Mouse (Mus musculus) limb, embryonic 13.5 days (tissue): ENCODE data around the gene Cmya5. TPM values are rescaled to one million over a fixed set of nuclear protein-coding genes. Genes with fewer than 3 reads are reported as not detected.
"Not testable (repeated sequence)": the region's sequence is repeated elsewhere in the genome, so short reads cannot be mapped to it uniquely, and the experiment has no call there.

Experiments
- ATAC-seq: fragments of 200-750 bp; cut with Nextera tagmentation; 2 replicates; pipeline ENCODE4 v1.8.0; 2017; ENCODE audit warnings: low read depth, moderate number of reproducible peaks, moderate TSS enrichment; ENCODE audit not compliant: low FRiP score
- H3K27ac ChIP-seq: fragments of 300-500 bp; sonication (generic); 2 replicates; pipeline ENCODE4 v1.5.1; 2015; ENCODE audit warnings: inconsistent platforms, mild to moderate bottlenecking, moderate library complexity
- H3K27me3 ChIP-seq: fragments of 300-500 bp; sonication (generic); 2 replicates; pipeline ENCODE4 v1.6.1; 2015; ENCODE audit warnings: mild to moderate bottlenecking, inconsistent platforms
- H3K36me3 ChIP-seq: fragments of 300-500 bp; sonication (generic); 2 replicates; pipeline ENCODE4 v1.6.1; 2015; ENCODE audit warnings: inconsistent platforms, mild to moderate bottlenecking, moderate library complexity
- H3K4me1 ChIP-seq: fragments of 300-500 bp; sonication (generic); 2 replicates; pipeline ENCODE4 v1.6.1; 2015; ENCODE audit warnings: inconsistent platforms
- H3K4me2 ChIP-seq: fragments of 300-500 bp; sonication (generic); replicated peaks from 2 replicates; pipeline ENCODE4 v1.6.1; 2015; ENCODE audit warnings: inconsistent platforms, mild to moderate bottlenecking, moderate library complexity
- H3K4me3 ChIP-seq: fragments of 300-500 bp; sonication (generic); 2 replicates; pipeline ENCODE4 v1.5.1; 2015; ENCODE audit warnings: moderate library complexity, mild to moderate bottlenecking, inconsistent platforms
- H3K9ac ChIP-seq: fragments of 300-500 bp; sonication (generic); 2 replicates; pipeline ENCODE4 v1.6.1; 2015; ENCODE audit warnings: mild to moderate bottlenecking, inconsistent platforms
- H3K9me3 ChIP-seq: fragments of 300-500 bp; sonication (generic); 2 replicates; pipeline ENCODE4 v1.6.1; 2016; ENCODE audit warnings: inconsistent platforms
- WGBS: fragments of 180-500 bp; shearing (Covaris S2); methylation state at CpG from one replicate; pipeline ENCODE4 v1.1.7; 2015; 5-methylcytosine and 5-hydroxymethylcytosine counted together
- polyA plus RNA-seq: library from polyadenylated mRNA; unstranded; fragments of >200 nt; fragmentation: Nextera tagmentation; extraction: Ambion mirVana; gene quantifications from 2 replicates; pipeline ENCODE4 v1.2.1, GENCODE M21; 2015

Cmya5 gene
- polyA plus RNA-seq, 1 experiment from 2014 or later = 0.22 TPM

DNA sequence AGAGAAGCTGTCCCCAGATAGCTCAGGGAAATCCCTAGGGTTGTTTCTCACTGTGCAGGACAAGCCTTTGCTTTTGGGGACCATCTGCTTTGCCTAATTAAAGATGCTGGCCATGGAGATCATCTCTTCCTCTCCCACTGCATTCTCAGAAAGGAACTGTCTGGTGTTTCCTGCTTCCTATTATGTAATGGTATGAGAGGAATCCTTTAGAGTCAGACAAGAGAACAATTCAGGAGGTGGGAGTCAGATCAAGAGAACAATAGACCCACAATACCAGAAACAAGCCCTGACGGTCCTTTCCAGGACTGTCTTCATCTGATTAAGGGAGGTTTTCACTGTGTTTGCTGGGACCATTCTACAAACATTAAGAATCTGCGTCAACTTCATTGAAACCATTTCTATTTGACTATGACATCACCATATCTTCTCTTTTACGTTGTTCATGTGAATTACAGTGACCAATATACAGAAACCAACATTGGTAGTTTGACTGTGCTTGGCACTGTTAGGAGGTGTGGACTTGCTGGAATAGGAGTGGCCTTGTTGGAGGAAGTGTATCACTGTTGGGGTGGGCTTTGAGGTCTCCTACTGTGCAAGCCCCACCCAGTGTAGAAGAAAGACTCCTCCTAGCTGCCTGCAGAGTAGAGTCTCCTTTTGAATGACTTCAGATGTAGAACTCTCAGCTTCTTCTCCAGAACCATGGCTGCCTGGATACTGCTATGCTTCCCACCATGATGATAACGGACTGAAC lies 42.0 kb downstream of the Cmya5 start:
- no peaks in the 10 kb centered on the region for H3K27me3 ChIP-seq
- no peak overlapping the region for H3K9ac ChIP-seq
- no peak overlapping the region for H3K27ac ChIP-seq
- no peak overlapping the region for H3K4me3 ChIP-seq
- ATAC-seq = no peak
- H3K36me3 ChIP-seq = no peaks in the 10 kb centered on the region
- no peak overlapping the region for H3K4me2 ChIP-seq
- 85% methylated on average over 4 of the region's 4 CpGs for WGBS
- no peaks in the 10 kb centered on the region for H3K4me1 ChIP-seq
- no peaks in the 10 kb centered on the region for H3K9me3 ChIP-seq

DNA sequence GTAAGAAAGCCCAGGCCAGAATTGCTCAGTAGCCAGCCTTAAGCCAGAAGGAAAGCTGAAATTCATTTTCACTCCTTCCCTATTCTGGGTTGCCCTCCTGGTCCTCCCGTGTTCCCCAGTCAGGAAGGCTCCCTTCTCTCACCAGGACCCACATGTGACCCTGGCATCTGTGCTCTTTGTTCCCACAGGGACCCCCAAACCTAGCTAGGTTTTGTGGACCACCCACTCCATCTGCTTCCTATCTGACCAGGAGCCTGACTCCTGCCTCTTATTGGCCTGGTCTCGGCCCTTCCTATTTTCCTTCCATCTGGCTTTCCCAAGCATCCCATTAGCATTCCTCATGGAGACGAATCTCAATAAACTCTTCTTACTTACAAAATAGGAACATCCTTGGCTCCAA lies 45.9 kb downstream of the Cmya5 start:
- H3K36me3 ChIP-seq = no peaks in the 10 kb centered on the region
- 80% methylated on average over 3 of the region's 3 CpGs for WGBS
- no peak for ATAC-seq
- H3K27ac ChIP-seq = no peak overlapping the region
- H3K4me1 ChIP-seq = no peaks in the 10 kb centered on the region
- no peak overlapping the region for H3K9ac ChIP-seq
- no peaks in the 10 kb centered on the region for H3K27me3 ChIP-seq
- H3K4me3 ChIP-seq = no peak overlapping the region
- H3K9me3 ChIP-seq = no peaks in the 10 kb centered on the region
- no peak overlapping the region for H3K4me2 ChIP-seq

DNA sequence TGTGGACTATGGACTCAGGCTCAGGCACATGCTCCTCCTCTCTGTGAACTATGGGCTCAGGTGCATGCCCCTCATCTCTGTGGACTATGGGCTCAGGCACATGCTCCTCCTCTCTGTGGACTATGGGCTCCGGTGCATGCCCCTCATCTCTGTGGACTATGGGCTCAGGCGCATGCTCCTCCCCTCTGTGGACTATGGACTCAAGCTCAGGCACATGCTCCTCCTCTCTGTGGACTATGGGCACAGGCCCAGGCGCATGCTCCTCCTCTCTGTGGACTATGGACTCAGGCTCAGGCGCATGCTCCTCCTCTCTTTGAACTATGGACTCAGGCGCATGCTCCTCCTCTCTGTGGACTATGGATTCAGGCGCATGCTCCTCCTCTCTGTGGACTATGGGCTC lies 47.9 kb downstream of the Cmya5 start:
- Histone ChIP-seq H3K4me3 (no peak overlapping the region), H3K27ac (no peak overlapping the region), H3K9me3 (no peaks in the 10 kb centered on the region), H3K4me2 (no peak overlapping the region), H3K27me3 (no peaks in the 10 kb centered on the region), H3K36me3 (no peaks in the 10 kb centered on the region), H3K4me1 (no peaks in the 10 kb centered on the region), H3K9ac (no peak overlapping the region)
- no peak for ATAC-seq
- WGBS = 94% methylated on average over 6 of the region's 6 CpGs

DNA sequence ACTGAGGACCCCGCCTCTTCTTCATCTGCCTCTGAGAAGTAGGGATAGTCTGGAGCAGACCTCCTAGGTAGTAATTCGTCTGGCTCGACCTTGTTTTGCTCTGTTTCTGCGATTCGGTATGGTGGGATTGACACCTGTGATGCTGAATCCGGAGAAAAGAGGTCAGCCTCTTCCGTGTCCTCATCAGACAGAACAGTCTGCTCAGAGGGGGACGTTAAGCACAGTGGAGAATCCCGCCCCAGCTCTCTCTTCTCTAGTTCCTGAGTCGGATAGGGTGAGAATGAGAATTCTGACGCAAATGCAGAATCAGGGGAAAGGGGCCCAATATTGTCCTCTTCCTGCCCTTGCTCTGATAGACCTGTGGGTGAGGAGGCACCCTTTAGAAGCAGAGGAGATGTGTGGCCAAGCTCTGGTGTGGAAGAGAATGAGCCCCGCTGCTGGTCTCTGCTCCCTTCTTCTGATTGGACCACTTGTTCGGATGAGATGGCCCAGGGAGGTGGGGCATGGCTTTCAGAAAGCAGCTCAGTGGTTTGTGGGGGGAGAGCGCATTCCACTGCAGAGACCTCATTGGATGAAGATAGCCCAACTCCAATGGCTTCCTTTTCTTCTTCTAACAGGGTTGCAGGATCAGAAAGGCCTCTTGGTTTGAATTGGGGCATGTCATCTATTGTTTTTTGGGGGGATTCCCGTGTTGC lies 49.3 kb downstream of the Cmya5 start:
- Histone ChIP-seq H3K27ac (no peak overlapping the region), H3K9ac (no peak overlapping the region), H3K36me3 (no peaks in the 10 kb centered on the region), H3K4me2 (no peak overlapping the region), H3K9me3 (no peaks in the 10 kb centered on the region), H3K4me1 (no peaks in the 10 kb centered on the region), H3K4me3 (no peak overlapping the region), H3K27me3 (no peaks in the 10 kb centered on the region)
- ATAC-seq = no peak
- 88% methylated on average over 15 of the region's 15 CpGs for WGBS

DNA sequence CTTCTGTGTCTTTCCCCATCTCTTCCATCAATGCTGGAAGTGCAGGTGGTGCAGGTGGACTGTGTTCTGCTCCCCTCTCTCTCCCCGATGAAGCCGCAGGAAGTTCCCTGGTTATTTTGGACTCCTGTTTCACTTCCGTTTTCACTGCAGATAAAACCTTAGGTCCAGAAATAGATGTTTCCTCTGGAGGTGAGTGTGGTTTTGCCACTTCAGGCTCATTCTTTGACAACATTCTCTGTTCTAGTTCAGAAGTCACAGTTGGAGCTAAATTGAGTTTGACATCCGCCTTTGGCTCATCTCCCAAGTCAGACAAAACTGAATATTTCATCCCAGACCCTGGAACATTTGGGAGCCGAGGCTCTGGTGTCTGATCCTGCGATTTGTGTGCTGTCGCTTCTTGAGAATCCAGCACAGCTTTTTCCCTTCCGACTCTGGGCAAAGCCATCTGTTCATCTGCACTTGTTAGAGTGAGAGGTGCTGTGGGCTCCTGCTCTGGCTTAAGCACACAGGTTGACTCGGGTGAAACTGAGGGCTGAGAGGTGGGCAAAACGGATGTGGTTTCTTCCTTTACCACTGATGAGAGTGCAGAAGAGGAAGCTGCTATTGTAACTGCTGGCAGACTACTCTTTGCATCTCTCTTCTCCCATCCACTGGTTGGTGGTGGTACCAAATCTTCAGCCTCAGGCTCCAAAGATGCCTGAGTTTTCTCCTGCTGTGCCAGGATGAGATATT lies 50.2 kb downstream of the Cmya5 start:
- no peak for ATAC-seq
- Histone ChIP-seq H3K27ac (no peak overlapping the region), H3K4me1 (no peaks in the 10 kb centered on the region), H3K9me3 (no peaks in the 10 kb centered on the region), H3K27me3 (no peaks in the 10 kb centered on the region), H3K36me3 (no peaks in the 10 kb centered on the region), H3K4me3 (no peak overlapping the region), H3K4me2 (no peak overlapping the region), H3K9ac (no peak overlapping the region)
- 85% methylated on average over 10 of the region's 10 CpGs for WGBS

DNA sequence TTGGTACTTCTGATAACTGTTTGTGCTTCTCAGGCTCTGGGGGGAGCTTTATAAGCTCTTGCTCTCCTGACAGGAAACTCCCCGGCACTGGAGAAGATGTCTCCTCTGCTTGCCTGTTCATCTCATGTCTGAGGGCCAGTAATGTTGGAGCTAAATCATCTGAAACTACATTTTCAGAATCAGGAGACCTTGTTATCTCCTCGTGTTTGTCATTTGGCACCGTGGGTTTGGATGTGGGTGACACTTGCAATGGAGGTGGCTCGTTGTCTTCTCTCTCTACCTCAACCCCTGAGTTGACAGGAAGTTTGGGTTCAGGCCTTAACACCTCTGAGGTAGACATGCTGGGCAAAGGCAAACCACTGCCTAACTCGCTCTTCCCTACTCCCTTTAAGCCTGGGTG lies 50.8 kb downstream of the Cmya5 start:
- ATAC-seq = no peak
- no peak overlapping the region for H3K9ac ChIP-seq
- H3K4me3 ChIP-seq = no peak overlapping the region
- WGBS = 89% methylated on average over 5 of the region's 5 CpGs
- no peaks in the 10 kb centered on the region for H3K9me3 ChIP-seq
- H3K4me2 ChIP-seq = no peak overlapping the region
- H3K36me3 ChIP-seq = no peaks in the 10 kb centered on the region
- no peak overlapping the region for H3K27ac ChIP-seq
- H3K4me1 ChIP-seq = no peaks in the 10 kb centered on the region
- no peaks in the 10 kb centered on the region for H3K27me3 ChIP-seq

DNA sequence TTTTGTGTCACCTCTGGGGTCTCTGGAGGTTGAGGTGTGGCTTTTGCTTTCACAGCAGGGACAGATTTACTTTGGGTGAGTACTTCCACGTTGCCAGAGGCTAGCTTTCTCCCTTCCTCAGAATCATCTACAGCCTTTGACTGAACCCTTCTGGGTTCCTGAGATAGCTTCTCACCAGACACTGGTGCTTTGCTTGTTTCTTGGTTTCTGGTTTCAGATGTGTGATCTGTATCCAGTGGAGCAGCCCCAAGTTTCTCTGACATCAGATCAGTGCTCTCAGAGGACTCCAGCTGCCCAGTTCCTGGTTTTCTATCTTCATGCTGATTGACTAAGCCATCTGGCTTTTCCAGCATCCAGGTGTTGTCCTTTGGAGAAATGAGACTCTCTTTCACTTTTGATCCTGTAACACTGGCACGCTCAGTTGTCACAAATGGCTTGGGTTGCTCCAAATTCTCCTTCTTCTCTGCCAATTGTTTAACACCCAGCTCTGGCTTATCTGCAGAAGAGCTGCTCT lies 51.6 kb downstream of the Cmya5 start:
- H3K9me3 ChIP-seq = no peaks in the 10 kb centered on the region
- no peaks in the 10 kb centered on the region for H3K27me3 ChIP-seq
- no peak overlapping the region for H3K27ac ChIP-seq
- no peaks in the 10 kb centered on the region for H3K4me1 ChIP-seq
- H3K36me3 ChIP-seq = no peaks in the 10 kb centered on the region
- WGBS = 69% methylated on average over 2 of the region's 2 CpGs
- no peak for ATAC-seq
- no peak overlapping the region for H3K9ac ChIP-seq
- no peak overlapping the region for H3K4me2 ChIP-seq
- H3K4me3 ChIP-seq = no peak overlapping the region

DNA sequence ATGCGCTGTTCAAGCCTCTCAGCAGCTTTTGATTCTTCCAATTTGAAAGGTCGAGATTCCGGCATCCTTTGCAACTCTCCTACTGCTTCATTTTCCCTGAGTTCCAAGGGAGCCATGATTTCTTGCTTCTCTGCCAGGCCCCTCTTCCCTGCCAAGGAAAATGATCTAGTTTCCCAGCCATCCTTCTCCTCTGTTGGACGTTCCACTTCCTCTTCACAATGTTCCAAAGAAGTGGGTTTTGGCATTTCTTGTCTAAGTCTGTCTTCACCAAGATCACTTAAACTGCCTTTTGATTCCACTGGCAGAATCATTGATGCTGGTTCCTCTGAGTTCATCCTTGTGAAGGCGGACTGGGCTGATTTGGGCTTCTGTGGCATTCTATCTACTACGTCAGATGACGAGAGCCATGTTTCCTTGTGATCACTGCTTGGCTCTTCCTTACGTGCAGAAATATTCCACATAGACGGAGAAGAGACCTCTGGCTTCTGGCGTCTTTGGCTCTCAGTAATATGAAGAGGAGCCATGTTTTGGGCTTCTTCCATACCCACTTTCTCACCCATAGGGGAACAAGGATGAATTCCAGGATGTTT lies 52.6 kb downstream of the Cmya5 start:
- no peaks in the 10 kb centered on the region for H3K36me3 ChIP-seq
- no peak overlapping the region for H3K9ac ChIP-seq
- H3K4me2 ChIP-seq = no peak overlapping the region
- no peak overlapping the region for H3K4me3 ChIP-seq
- H3K4me1 ChIP-seq = no peaks in the 10 kb centered on the region
- H3K27me3 ChIP-seq = no peaks in the 10 kb centered on the region
- 90% methylated on average over 10 of the region's 10 CpGs for WGBS
- H3K27ac ChIP-seq = no peak overlapping the region
- H3K9me3 ChIP-seq = no peaks in the 10 kb centered on the region
- no peak for ATAC-seq

DNA sequence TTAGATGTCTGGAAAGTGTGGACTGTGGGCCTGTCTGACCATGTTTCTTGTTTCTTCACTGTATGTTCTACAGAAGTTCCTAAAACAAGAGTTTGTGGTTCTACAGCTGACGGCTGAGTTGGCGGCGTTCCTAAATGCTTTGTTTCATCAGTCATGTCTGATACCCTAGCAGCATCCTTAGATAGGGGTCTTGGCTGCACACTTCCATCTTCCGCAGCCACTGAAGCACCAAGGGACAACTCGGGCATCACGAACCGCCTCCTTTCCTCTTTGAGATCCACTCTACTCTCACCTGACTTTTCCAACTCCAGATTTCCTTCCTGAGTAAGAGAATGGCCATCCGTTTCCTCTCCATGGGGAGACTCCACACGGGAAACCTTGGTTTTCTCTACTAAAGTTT lies 53.3 kb downstream of the Cmya5 start:
- Histone ChIP-seq H3K9me3 (no peaks in the 10 kb centered on the region), H3K27ac (no peak overlapping the region), H3K4me1 (no peaks in the 10 kb centered on the region), H3K9ac (no peak overlapping the region), H3K36me3 (no peaks in the 10 kb centered on the region), H3K4me3 (no peak overlapping the region), H3K27me3 (no peaks in the 10 kb centered on the region), H3K4me2 (no peak overlapping the region)
- WGBS = 87% methylated on average over 9 of the region's 9 CpGs
- no peak for ATAC-seq

DNA sequence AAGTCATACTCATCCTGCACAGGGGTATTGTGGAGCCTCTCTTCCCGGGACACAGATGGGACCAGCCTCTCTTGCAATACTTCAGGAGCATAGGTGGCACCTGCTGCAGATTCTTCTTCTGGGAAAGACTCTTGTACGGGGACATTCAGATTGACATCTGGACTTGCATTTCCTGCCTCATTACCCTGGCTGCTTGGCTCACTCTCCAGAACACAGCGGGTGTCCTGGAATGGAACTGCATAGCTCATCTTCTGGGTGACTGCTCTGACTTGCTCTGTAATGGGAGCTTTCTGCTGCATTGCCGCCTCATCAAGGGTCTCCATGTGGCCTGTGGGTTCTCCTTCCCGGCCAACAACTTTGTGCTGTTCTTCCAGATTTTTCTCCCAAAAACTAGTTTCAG lies 55.0 kb downstream of the Cmya5 start:
- no peak overlapping the region for H3K4me3 ChIP-seq
- H3K27ac ChIP-seq = no peak overlapping the region
- 73% methylated on average over 5 of the region's 5 CpGs for WGBS
- ATAC-seq = no peak
- no peaks in the 10 kb centered on the region for H3K27me3 ChIP-seq
- no peak overlapping the region for H3K4me2 ChIP-seq
- H3K36me3 ChIP-seq = no peaks in the 10 kb centered on the region
- no peaks in the 10 kb centered on the region for H3K9me3 ChIP-seq
- no peak overlapping the region for H3K9ac ChIP-seq
- H3K4me1 ChIP-seq = no peaks in the 10 kb centered on the region

DNA sequence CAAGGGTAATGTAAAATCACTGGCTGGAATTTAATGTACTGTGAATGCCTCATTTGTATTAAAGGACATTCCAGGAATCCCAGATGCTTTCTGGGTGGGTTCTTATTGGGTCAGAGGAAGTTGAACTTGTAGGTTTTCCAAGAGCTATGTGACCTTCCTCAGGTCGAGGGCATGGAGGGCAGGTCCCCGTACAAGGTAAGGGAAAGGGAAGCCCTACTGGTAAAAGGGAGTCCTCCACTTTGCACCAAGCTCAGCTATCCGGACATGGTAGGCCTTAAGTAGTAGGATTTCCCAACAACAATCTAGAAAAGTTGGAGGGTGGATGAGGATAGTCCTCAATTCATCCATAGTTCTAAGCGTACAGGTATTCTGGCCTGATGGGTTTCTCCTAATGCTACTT lies 58.8 kb downstream of the Cmya5 start:
- H3K36me3 ChIP-seq = no peaks in the 10 kb centered on the region
- no peak for ATAC-seq
- H3K4me1 ChIP-seq = no peaks in the 10 kb centered on the region
- no peaks in the 10 kb centered on the region for H3K9me3 ChIP-seq
- H3K9ac ChIP-seq = no peak overlapping the region
- no peak overlapping the region for H3K4me3 ChIP-seq
- H3K27ac ChIP-seq = no peak overlapping the region
- no peaks in the 10 kb centered on the region for H3K27me3 ChIP-seq
- 84% methylated on average over 4 of the region's 4 CpGs for WGBS
- no peak overlapping the region for H3K4me2 ChIP-seq

DNA sequence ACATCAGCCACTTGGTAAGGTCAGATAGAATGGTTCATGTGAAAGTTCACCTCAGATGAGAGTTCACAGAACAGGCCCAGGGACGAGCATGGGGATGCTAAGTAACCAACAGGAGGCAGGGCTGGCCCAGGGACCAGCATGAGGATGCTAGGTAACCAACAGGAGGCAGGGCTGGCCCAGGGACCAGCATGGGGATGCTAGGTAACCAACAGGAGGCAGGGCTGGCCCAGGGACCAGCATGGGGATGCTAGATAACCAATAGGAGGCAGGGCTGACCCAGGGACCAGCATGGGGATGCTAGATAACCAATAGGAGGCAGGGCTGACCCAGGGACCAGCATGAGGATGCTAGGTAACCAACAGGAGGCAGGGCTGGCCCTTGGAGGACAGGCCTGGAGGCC lies 62.2 kb downstream of the Cmya5 start:
- not testable (repeated sequence) for H3K9ac ChIP-seq, H3K4me1 ChIP-seq, H3K36me3 ChIP-seq, H3K9me3 ChIP-seq, H3K4me2 ChIP-seq, ATAC-seq, H3K4me3 ChIP-seq, H3K27me3 ChIP-seq, H3K27ac ChIP-seq
- 73% methylated on average over 1 of the region's 1 CpGs for WGBS
